Mouse (Mus musculus): Measurements from ENCODE around the gene Lpcat3. TPM values are rescaled to one million over a fixed set of nuclear protein-coding genes. Genes with fewer than 3 reads are reported as not detected.

Gene Lpcat3
- polyA plus RNA-seq, 1 experiment from 2014 or later: 68.4 TPM

DNA sequence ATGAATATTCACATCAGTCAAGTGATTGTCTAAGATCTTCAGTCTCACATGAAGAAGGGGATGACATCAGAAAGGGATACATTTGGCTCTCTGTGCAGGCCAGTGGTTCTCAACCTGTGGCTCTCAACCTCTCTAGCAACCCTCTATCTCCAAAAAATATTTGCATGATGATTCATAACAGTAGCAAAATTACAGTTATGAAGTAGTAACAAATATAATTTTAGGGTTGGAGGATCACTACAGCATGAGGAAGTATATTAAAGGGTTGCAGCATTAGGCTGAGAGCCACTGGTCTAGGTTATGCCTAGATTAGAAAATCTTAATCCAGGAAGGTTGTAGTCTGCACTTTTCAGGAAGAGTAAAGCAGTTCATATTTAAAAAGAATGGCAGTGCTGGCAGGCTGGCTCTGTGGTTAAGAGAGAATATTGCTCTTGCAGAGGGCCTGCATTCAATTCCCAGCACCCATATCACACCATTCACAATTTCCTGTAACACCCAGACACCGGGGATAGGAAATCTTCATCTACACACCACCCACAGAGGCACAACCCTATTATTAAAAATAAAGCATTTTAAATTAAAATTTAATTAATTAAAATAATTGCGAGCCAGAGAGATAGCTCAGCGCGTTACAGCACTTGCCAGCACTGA lies 1.5 kb upstream of the Lpcat3 start:
- 0 out of 2 replicates have a peak overlapping the region, but pooled peaks have one; percentile 87 for H3K4me2 ChIP-seq
- DNase-seq (no peak), ATAC-seq (ENCODE audit: low read depth) (no peak)
- H3K36me3 ChIP-seq: peaks cover 8% of the 10 kb centered on the region
- H3K27me3 ChIP-seq: no peaks in the 10 kb centered on the region
- H3K9ac ChIP-seq: 0 out of 2 replicates have a peak overlapping the region, but pooled peaks have one; percentile 87
- WGBS (ENCODE audit: insufficient replicate concordance): 79% methylated on average over 4 of the region's 4 CpGs
- H3K4me3 ChIP-seq (replicated peaks): no peak overlapping the region
- no peaks in the 10 kb centered on the region for H3K9me3 ChIP-seq (replicated peaks)
- H3K4me1 ChIP-seq (replicated peaks): peaks cover 41% of the 10 kb centered on the region
- H3K27ac ChIP-seq: peak overlapping the region; percentile 82; the same call in 1 of the 2 replicates

DNA sequence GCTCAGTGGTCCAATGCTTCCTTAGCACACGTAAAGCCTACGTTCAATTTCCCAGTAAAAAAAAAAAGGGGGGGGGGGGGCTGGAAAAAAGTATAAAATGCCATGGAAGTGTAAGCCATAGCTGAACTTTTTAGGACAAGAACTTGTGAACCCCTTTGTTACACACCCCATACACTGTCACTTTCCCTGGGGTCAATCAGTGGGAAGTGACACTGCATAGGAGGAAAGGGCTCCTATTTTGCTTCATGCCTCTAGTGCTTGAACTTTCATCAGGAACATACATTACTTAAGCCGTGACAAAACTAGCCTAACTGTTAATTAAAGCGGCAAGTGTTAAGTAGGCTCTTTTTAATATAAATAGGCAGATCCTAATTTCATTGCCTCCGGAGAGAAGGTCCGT lies 832 bp upstream of the Lpcat3 start:
- H3K9me3 ChIP-seq (replicated peaks): no peaks in the 10 kb centered on the region
- ATAC-seq (ENCODE audit: low read depth): no peak
- no peak for DNase-seq
- H3K27ac ChIP-seq: peak overlapping the region; percentile 82
- peak overlapping the region; percentile 87 for H3K9ac ChIP-seq
- H3K4me1 ChIP-seq (replicated peaks): peaks cover 44% of the 10 kb centered on the region
- peak overlapping the region; percentile 81 for H3K4me3 ChIP-seq (replicated peaks)
- no peaks in the 10 kb centered on the region for H3K27me3 ChIP-seq
- peak overlapping the region; percentile 87 for H3K4me2 ChIP-seq
- peaks cover 10% of the 10 kb centered on the region for H3K36me3 ChIP-seq
- 34% methylated on average over 6 of the region's 6 CpGs for WGBS (ENCODE audit: insufficient replicate concordance)

DNA sequence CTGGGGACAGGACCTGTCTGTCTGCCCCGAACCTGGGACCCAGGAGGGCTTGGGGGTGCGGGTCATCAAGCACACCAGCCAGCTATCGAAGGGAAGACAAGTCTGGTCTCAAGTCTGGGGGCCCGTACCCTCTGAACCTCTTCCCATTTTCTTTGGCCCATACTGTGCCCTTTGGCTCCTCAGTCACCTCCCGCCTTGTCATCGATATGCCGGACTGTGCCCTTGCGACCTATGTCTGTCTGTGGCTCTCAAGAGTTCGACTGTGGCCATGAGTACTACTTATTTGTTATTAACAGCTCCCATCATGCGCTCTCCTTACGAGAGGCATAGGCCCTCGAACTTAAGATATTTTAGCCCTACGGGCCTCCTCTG lies 583 bp downstream of the Lpcat3 start:
- H3K27ac ChIP-seq: peak overlapping the region; percentile 88
- no peaks in the 10 kb centered on the region for H3K27me3 ChIP-seq
- H3K4me3 ChIP-seq (replicated peaks): peak overlapping the region; percentile 81
- 7% methylated on average over 13 of the region's 13 CpGs for WGBS (ENCODE audit: insufficient replicate concordance)
- no peak for DNase-seq
- H3K9me3 ChIP-seq (replicated peaks): no peaks in the 10 kb centered on the region
- peak overlapping the region; percentile 87 for H3K9ac ChIP-seq
- peak overlapping the region; percentile 87 for H3K4me2 ChIP-seq
- ATAC-seq (ENCODE audit: low read depth): no peak
- H3K36me3 ChIP-seq: peaks cover 15% of the 10 kb centered on the region
- peaks cover 48% of the 10 kb centered on the region for H3K4me1 ChIP-seq (replicated peaks)

DNA sequence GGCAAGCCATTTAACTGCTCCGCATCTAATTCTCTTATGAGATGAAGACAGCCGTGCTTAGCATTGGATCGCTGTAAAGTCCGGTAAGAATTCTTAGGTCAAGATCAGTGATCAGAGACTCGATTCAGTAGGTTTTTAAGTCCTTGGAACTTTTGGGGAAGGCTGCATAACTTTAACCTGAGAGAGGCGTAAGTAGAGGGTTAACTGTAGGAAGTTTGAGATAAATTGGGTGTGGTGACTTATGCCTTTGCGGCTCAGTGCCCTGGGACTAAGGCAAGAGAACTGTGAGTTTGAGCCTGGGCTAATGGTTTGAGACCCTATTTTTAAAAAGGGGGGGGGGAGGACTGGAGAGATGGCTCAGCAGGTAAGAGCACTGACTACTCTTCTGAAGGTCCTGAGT lies 1.4 kb downstream of the Lpcat3 start:
- peaks cover 51% of the 10 kb centered on the region for H3K4me1 ChIP-seq (replicated peaks)
- H3K27me3 ChIP-seq: no peaks in the 10 kb centered on the region
- H3K9me3 ChIP-seq (replicated peaks): no peaks in the 10 kb centered on the region
- WGBS (ENCODE audit: insufficient replicate concordance): 39% methylated on average over 7 of the region's 7 CpGs
- H3K27ac ChIP-seq: peak overlapping the region; percentile 88
- peaks cover 15% of the 10 kb centered on the region for H3K36me3 ChIP-seq
- ATAC-seq (ENCODE audit: low read depth) (no peak), DNase-seq (no peak)
- H3K4me3 ChIP-seq (replicated peaks): peak overlapping the region; percentile 81
- peak overlapping the region; percentile 87 for H3K9ac ChIP-seq
- H3K4me2 ChIP-seq: peak overlapping the region; percentile 87

DNA sequence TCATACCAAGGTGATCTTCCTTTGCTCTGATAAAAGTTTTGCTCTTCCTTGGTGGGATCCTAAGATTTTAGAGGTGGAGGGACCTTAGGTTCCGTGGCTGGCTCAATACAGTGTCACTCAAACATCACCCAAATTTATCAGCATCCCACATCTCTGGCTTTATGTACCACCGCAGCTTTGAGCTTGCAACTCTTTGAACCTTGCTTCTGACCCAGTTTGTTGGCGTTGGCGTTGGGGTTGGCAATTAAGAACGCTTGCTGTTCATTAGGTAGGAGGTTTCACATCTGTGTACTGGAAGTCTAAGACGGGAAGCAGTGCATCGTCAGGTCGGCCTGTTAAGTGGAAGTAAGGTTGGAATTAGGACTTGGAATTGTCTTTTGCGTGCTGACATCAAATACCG lies 2.2 kb downstream of the Lpcat3 start:
- Histone ChIP-seq H3K4me1 (replicated peaks) (peaks cover 54% of the 10 kb centered on the region), H3K27me3 (no peaks in the 10 kb centered on the region), H3K27ac (peak overlapping the region; percentile 32; the same call in 1 of the 2 replicates), H3K4me2 (peak overlapping the region; percentile 87), H3K36me3 (peaks cover 15% of the 10 kb centered on the region), H3K9me3 (replicated peaks) (no peaks in the 10 kb centered on the region), H3K9ac (peak overlapping the region; percentile 38; the same call in 1 of the 2 replicates), H3K4me3 (replicated peaks) (peak overlapping the region; percentile 81)
- 86% methylated on average over 10 of the region's 10 CpGs for WGBS (ENCODE audit: insufficient replicate concordance)
- DNase-seq: no peak
- ATAC-seq (ENCODE audit: low read depth): no peak

DNA sequence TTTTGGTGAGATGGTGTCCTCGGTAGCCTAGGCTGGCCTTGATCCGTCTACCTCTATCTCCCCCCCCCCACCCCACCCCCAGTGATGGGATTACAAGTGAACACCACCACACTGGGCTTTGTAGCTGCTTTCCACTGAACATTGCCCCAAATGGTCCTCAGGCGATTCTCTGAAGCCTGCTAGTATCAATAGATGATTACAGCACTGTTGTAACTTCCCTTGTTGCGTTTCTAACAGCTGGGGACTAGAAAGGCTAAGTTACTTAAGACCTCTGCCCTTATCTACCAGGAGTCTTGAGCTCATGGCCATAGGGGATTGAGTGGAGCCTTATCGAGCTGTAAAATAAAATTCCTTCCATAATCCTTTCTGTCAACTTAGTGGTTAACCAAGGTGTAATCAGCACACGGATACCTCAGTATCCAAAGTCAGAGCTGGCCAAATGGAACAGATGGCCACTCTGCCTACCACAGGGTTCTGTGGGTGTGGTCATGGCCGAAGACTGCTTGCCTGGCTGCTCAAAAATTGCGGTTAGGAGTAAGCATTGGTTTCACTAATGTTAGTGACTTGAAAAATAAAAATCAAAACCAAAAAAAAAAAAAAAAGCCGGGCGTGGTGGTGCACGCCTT lies 6.5 kb downstream of the Lpcat3 start:
- Histone ChIP-seq H3K27ac (no peak overlapping the region), H3K9me3 (replicated peaks) (no peaks in the 10 kb centered on the region), H3K4me1 (replicated peaks) (peaks cover 74% of the 10 kb centered on the region), H3K4me2 (no peak overlapping the region), H3K36me3 (peaks cover 39% of the 10 kb centered on the region), H3K4me3 (replicated peaks) (no peak overlapping the region), H3K27me3 (no peaks in the 10 kb centered on the region), H3K9ac (no peak overlapping the region)
- DNase-seq: no peak
- 70% methylated on average over 11 of the region's 11 CpGs for WGBS (ENCODE audit: insufficient replicate concordance)
- no peak for ATAC-seq (ENCODE audit: low read depth)

DNA sequence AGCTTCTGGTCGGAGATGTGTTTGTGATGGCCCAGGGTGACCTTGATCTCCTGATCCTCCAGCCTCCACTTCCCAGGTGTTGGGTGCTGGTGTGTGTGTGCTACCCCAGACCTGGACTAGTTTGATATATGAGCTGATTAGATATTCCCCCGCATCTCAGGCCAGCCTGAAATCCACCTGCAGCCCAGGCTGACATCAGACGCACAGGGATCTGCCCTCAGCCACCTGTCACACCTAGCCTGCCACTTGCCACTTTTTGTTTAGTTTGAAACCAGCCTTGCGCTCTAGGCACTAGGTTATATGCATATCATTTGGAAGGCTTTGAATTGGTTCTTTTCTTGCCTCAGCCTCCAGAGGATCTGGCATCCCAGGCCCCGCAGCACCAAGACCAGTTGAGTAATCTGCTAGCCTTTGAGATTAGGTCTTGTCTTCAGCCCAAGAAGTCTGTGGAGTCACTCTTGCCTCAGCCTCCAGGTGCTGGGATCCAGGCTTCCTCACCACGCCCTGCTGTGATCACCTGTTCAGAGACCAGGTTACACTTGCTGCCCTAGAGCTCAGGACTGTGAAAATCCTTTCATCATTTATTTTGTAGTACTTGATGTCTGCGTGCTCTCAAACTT lies 7.6 kb downstream of the Lpcat3 start:
- H3K4me3 ChIP-seq (replicated peaks): no peak overlapping the region
- H3K9ac ChIP-seq: no peak overlapping the region
- no peak for ATAC-seq (ENCODE audit: low read depth)
- WGBS (ENCODE audit: insufficient replicate concordance): 82% methylated on average over 7 of the region's 7 CpGs
- H3K4me2 ChIP-seq: no peak overlapping the region
- H3K4me1 ChIP-seq (replicated peaks): peaks cover 69% of the 10 kb centered on the region
- no peak overlapping the region for H3K27ac ChIP-seq
- H3K27me3 ChIP-seq: no peaks in the 10 kb centered on the region
- H3K9me3 ChIP-seq (replicated peaks): no peaks in the 10 kb centered on the region
- no peak for DNase-seq
- peaks cover 50% of the 10 kb centered on the region for H3K36me3 ChIP-seq

DNA sequence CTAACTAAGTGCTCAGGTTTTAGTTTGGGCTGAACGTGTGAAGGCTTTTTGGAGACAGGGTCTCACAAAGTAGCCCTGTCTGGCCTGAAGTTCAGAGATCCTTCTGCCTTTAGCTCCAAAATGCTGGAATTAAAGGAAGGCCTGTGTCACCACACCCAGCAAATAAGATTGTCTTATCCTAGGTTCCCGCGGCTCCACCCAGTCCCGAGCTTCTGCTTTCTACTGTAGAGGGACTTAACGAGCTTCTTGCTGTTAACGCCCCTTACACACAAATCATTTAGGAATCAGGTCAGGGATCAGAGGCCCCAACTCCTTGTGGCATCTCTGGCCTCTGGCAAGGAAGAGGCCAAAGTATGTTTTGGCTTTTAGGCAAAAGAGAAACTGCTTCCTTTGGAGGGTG lies 9.3 kb downstream of the Lpcat3 start:
- no peak for DNase-seq
- 0 out of 2 replicates have a peak overlapping the region, but pooled peaks have one; percentile 3 for H3K9ac ChIP-seq
- no peak overlapping the region for H3K4me3 ChIP-seq (replicated peaks)
- WGBS (ENCODE audit: insufficient replicate concordance): 39% methylated on average over 6 of the region's 6 CpGs
- H3K9me3 ChIP-seq (replicated peaks): no peaks in the 10 kb centered on the region
- 0 out of 2 replicates have a peak overlapping the region, but pooled peaks have one; percentile 9 for H3K27ac ChIP-seq
- H3K4me2 ChIP-seq: 0 out of 2 replicates have a peak overlapping the region, but pooled peaks have one; percentile 7
- H3K36me3 ChIP-seq: peaks cover 46% of the 10 kb centered on the region
- ATAC-seq (ENCODE audit: low read depth): no peak
- no peaks in the 10 kb centered on the region for H3K27me3 ChIP-seq
- peaks cover 72% of the 10 kb centered on the region for H3K4me1 ChIP-seq (replicated peaks)

DNA sequence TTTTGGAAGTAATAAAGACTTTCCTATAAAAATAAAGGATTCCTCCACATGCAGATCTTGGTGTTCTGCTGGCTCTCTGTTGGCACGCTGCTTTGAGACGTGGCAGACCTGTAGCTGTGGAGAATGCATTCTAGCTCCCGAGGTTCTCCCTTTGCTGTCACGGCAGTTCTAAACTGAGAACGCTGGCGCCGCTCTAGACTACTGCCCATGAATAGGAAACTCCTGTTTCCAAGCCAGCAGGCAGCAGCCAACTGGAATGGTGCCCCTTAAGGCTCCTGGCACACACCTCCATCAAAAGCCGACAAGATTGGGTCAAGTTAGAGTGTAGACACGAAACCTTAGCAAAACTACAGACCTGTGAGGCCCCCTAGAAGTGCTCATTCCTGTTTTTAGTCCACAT lies 10.8 kb downstream of the Lpcat3 start:
- H3K9me3 ChIP-seq (replicated peaks): no peaks in the 10 kb centered on the region
- H3K4me3 ChIP-seq (replicated peaks): no peak overlapping the region
- peaks cover 83% of the 10 kb centered on the region for H3K4me1 ChIP-seq (replicated peaks)
- ATAC-seq (ENCODE audit: low read depth) (no peak), DNase-seq (no peak)
- H3K36me3 ChIP-seq: peaks cover 41% of the 10 kb centered on the region
- H3K27ac ChIP-seq: no peak overlapping the region
- no peak overlapping the region for H3K9ac ChIP-seq
- no peaks in the 10 kb centered on the region for H3K27me3 ChIP-seq
- WGBS (ENCODE audit: insufficient replicate concordance): 91% methylated on average over 9 of the region's 9 CpGs
- no peak overlapping the region for H3K4me2 ChIP-seq

DNA sequence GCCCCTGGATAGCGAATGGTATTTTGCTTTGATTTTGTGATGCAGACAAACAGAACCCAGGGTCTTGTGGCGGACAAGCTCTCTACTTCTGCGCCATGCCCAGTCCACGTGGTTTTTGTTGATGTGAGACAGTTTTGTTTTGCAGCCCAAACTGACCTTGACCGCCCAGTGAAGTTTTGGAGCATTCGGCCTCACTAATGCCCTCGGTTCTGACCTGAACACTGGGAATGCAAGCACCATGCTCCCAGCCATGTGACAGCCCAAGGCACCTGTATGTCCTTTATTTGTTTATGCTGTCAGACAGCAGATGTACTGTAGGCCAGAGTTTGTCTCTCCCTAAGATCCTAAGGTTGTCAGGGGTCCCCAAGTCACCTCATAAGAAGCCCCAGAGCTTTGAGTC lies 11.8 kb downstream of the Lpcat3 start:
- no peak overlapping the region for H3K4me3 ChIP-seq (replicated peaks)
- peaks cover 77% of the 10 kb centered on the region for H3K4me1 ChIP-seq (replicated peaks)
- peaks cover 45% of the 10 kb centered on the region for H3K36me3 ChIP-seq
- H3K4me2 ChIP-seq: no peak overlapping the region
- no peak overlapping the region for H3K9ac ChIP-seq
- 86% methylated on average over 7 of the region's 7 CpGs for WGBS (ENCODE audit: insufficient replicate concordance)
- H3K9me3 ChIP-seq (replicated peaks): no peaks in the 10 kb centered on the region
- no peaks in the 10 kb centered on the region for H3K27me3 ChIP-seq
- H3K27ac ChIP-seq: no peak overlapping the region
- ATAC-seq (ENCODE audit: low read depth): no peak
- DNase-seq: no peak

DNA sequence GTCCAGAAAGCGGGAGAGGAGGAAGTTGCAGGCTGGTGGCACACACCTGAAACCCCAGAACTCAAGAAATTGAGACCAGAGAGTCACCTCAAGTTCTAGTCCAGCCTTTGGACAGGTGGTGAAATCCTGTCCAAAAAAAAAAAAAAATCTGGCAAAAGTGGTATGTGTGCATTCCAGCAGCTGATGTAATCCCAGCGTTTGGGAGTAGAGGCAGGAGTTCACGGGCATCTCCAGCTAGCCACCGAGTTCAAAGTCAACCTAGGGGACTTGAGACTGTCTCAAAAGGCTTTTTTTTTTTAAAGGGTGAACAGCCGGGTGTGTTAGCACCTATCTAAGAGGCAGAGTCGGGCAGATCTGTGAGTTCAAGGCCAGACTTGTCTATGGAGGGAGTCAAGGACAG lies 13.3 kb downstream of the Lpcat3 start:
- peaks cover 38% of the 10 kb centered on the region for H3K36me3 ChIP-seq
- H3K27me3 ChIP-seq: no peaks in the 10 kb centered on the region
- H3K27ac ChIP-seq: peak overlapping the region; percentile 26; the same call in 1 of the 2 replicates
- ATAC-seq (ENCODE audit: low read depth): no peak
- no peak overlapping the region for H3K4me2 ChIP-seq
- DNase-seq: no peak
- H3K4me1 ChIP-seq (replicated peaks): peaks cover 65% of the 10 kb centered on the region
- no peak overlapping the region for H3K9ac ChIP-seq
- H3K9me3 ChIP-seq (replicated peaks): no peaks in the 10 kb centered on the region
- no peak overlapping the region for H3K4me3 ChIP-seq (replicated peaks)
- WGBS (ENCODE audit: insufficient replicate concordance): 76% methylated on average over 6 of the region's 6 CpGs
